Mouse (Mus musculus) MEL (cell line): ENCODE data around the gene Xab2. TPM values are rescaled to one million over a fixed set of nuclear protein-coding genes. Genes with fewer than 3 reads are reported as not detected.

Experiments
- DNase-seq: peaks from one replicate; pipeline ENCODE4 v3.0.0; 2011; ENCODE audit warnings: low read depth, low spot score
- H3K27ac ChIP-seq: 2 replicates; pipeline ENCODE4 v1.5.1; 2012; ENCODE audit warnings: low read depth, mild to moderate bottlenecking, control low read depth, low read length, moderate library complexity; ENCODE audit not compliant: control insufficient read depth
- H3K27me3 ChIP-seq, 2 experiments: fragments of 150-350 bp in 1 of 2; sonication (generic) in 1 of 2; 2 replicates each; pipeline ENCODE4 v1.6.1; 2012; ENCODE audit warnings: low read length in 2 of 2, mild to moderate bottlenecking in 2 of 2, improper control_type of control experiment in 1 of 2, moderate library complexity in 1 of 2; ENCODE audit not compliant: insufficient read depth in 2 of 2, control insufficient read depth in 1 of 2
- H3K36me3 ChIP-seq, 2 experiments: 2 replicates each; pipeline ENCODE4 v1.6.1; 2012 to 2014; ENCODE audit warnings: low read length in 2 of 2, improper control_type of control experiment in 1 of 2, inconsistent platforms in 1 of 2, mild to moderate bottlenecking in 1 of 2; ENCODE audit not compliant: insufficient read depth in 2 of 2, control insufficient read depth in 1 of 2
- H3K4me1 ChIP-seq, 2 experiments: fragments of 150-350 bp in 1 of 2; sonication (generic) in 1 of 2; 2 replicates each; pipeline ENCODE4 v1.6.1; 2012; ENCODE audit warnings: low read length in 2 of 2, improper control_type of control experiment in 1 of 2, mild to moderate bottlenecking in 1 of 2; ENCODE audit not compliant: insufficient read depth in 2 of 2, control insufficient read depth in 1 of 2
- H3K4me3 ChIP-seq, 2 experiments: fragments of 150-350 bp in 1 of 2; sonication (generic) in 1 of 2; 2 replicates each; pipeline ENCODE4 v1.5.1; 2012; ENCODE audit warnings: low read depth in 2 of 2, low read length in 2 of 2, mild to moderate bottlenecking in 2 of 2, moderate library complexity in 2 of 2, control low read depth in 1 of 2, improper control_type of control experiment in 1 of 2; ENCODE audit not compliant: control insufficient read depth in 1 of 2, insufficient read depth in 1 of 2
- H3K79me2 ChIP-seq: 2 replicates; pipeline ENCODE4 v1.6.1; 2012; ENCODE audit warnings: mild to moderate bottlenecking, low read length, moderate library complexity; ENCODE audit not compliant: control insufficient read depth, poor library complexity, insufficient read depth
- H3K9ac ChIP-seq: 2 replicates; pipeline ENCODE4 v1.6.1; 2012; ENCODE audit warnings: low read depth, mild to moderate bottlenecking, control low read depth, low read length, moderate library complexity; ENCODE audit not compliant: control insufficient read depth, poor library complexity, severe bottlenecking
- H3K9me3 ChIP-seq: fragments of 150-350 bp; sonication (generic); replicated peaks from 2 replicates; pipeline ENCODE4 v1.6.1; 2012; ENCODE audit warnings: mild to moderate bottlenecking, low read length, improper control_type of control experiment, moderate library complexity; ENCODE audit not compliant: insufficient read depth
- BHLHE40 ChIP-seq: IDR thresholded peaks from 2 replicates; pipeline ENCODE4 v1.6.1; 2012; ENCODE audit warnings: low read depth, mild to moderate bottlenecking, inconsistent platforms, low read length, improper control_type of control experiment, borderline replicate concordance
- CHD2 ChIP-seq: IDR thresholded peaks from 2 replicates; pipeline ENCODE4 v1.6.1; 2011; ENCODE audit warnings: low read length, improper control_type of control experiment
- CTCF ChIP-seq, 3 experiments: IDR thresholded peaks in 2 of 3; conservative IDR thresholded peaks in 1 of 3; 2 replicates each; pipeline ENCODE4 v1.5.1; 2011 to 2012; ENCODE audit warnings: low read length in 3 of 3, low read depth in 2 of 3, mild to moderate bottlenecking in 2 of 3, improper control_type of control experiment in 1 of 3, inconsistent platforms in 1 of 3, mixed read lengths in 1 of 3, moderate library complexity in 1 of 3; ENCODE audit not compliant: control insufficient read depth in 1 of 3, insufficient read depth in 1 of 3, poor library complexity in 1 of 3, severe bottlenecking in 1 of 3
- E2F4 ChIP-seq: IDR thresholded peaks from 2 replicates; pipeline ENCODE4 v1.6.1; 2011; ENCODE audit warnings: low read depth, low read length, improper control_type of control experiment, borderline replicate concordance
- EP300 ChIP-seq, 2 experiments: IDR thresholded peaks; 2 replicates each; pipeline ENCODE4 v1.6.1; 2011; ENCODE audit warnings: improper control_type of control experiment in 2 of 2, low read length in 2 of 2, low read depth in 1 of 2, mild to moderate bottlenecking in 1 of 2
- ETS1 ChIP-seq: IDR thresholded peaks from 2 replicates; pipeline ENCODE4 v1.6.1; 2012; ENCODE audit warnings: low read depth, mild to moderate bottlenecking, inconsistent platforms, low read length, improper control_type of control experiment, moderate library complexity
- HCFC1 ChIP-seq: IDR thresholded peaks from 2 replicates; pipeline ENCODE4 v1.6.1; 2012; ENCODE audit warnings: low read depth, mild to moderate bottlenecking, inconsistent platforms, low read length, improper control_type of control experiment, moderate library complexity
- JUND ChIP-seq: IDR thresholded peaks from 2 replicates; pipeline ENCODE4 v1.6.1; 2011; ENCODE audit warnings: low read depth, mild to moderate bottlenecking, improper control_type of control experiment, low read length
- KAT2A ChIP-seq: conservative IDR thresholded peaks from 2 replicates; pipeline ENCODE4 v1.6.1; 2012; ENCODE audit warnings: low read depth, low read length, improper control_type of control experiment, inconsistent platforms
- MAX ChIP-seq: IDR thresholded peaks from 2 replicates; pipeline ENCODE4 v1.6.1; 2011; ENCODE audit warnings: low read length, improper control_type of control experiment
- MAZ ChIP-seq: IDR thresholded peaks from 2 replicates; pipeline ENCODE4 v1.6.1; 2012; ENCODE audit warnings: low read depth, mild to moderate bottlenecking, inconsistent platforms, low read length, improper control_type of control experiment
- MEF2A ChIP-seq: IDR thresholded peaks from 2 replicates; pipeline ENCODE4 v1.6.1; 2014; ENCODE audit warnings: low read depth, mild to moderate bottlenecking, inconsistent platforms, low read length, improper control_type of control experiment; ENCODE audit not compliant: poor library complexity, insufficient replicate concordance, severe bottlenecking; ENCODE audit errors: extremely low read depth
- MYB ChIP-seq: IDR thresholded peaks from 2 replicates; pipeline ENCODE4 v1.6.1; 2011; ENCODE audit warnings: mild to moderate bottlenecking, low read depth, low read length, improper control_type of control experiment
- NRF1 ChIP-seq: IDR thresholded peaks from 2 replicates; pipeline ENCODE4 v1.6.1; 2014; ENCODE audit warnings: low read depth, mild to moderate bottlenecking, inconsistent platforms, low read length, improper control_type of control experiment, moderate library complexity; ENCODE audit not compliant: poor library complexity, insufficient read depth, severe bottlenecking
- POLR2A ChIP-seq, 2 experiments: IDR thresholded peaks; 2 replicates each; pipeline ENCODE4 v1.6.1; 2011 to 2012; ENCODE audit warnings: low read length in 2 of 2, mild to moderate bottlenecking in 2 of 2, control low read depth in 1 of 2, improper control_type of control experiment in 1 of 2, low read depth in 1 of 2, moderate library complexity in 1 of 2; ENCODE audit not compliant: control insufficient read depth in 1 of 2, insufficient read depth in 1 of 2, poor library complexity in 1 of 2
- POLR2AphosphoS2 ChIP-seq: IDR thresholded peaks from 2 replicates; pipeline ENCODE4 v1.6.1; 2011; ENCODE audit warnings: low read length, improper control_type of control experiment
- POLR2AphosphoS5 ChIP-seq: IDR thresholded peaks from 2 replicates; pipeline ENCODE4 v1.6.1; 2012; ENCODE audit warnings: low read depth, borderline replicate concordance, mild to moderate bottlenecking, inconsistent platforms, low read length, moderate library complexity, mixed read lengths
- RCOR1 ChIP-seq: IDR thresholded peaks from 2 replicates; pipeline ENCODE4 v1.6.1; 2012; ENCODE audit warnings: low read depth, mild to moderate bottlenecking, inconsistent platforms, low read length, improper control_type of control experiment
- SIN3A ChIP-seq: IDR thresholded peaks from 2 replicates; pipeline ENCODE4 v1.6.1; 2012; ENCODE audit warnings: low read length, improper control_type of control experiment, inconsistent platforms
- SMC3 ChIP-seq: IDR thresholded peaks from 2 replicates; pipeline ENCODE4 v1.6.1; 2011; ENCODE audit warnings: low read depth, low read length, improper control_type of control experiment
- TAL1 ChIP-seq: IDR thresholded peaks from 2 replicates; pipeline ENCODE4 v1.6.1; 2012; ENCODE audit warnings: mild to moderate bottlenecking, inconsistent platforms, low read length, moderate library complexity, mixed read lengths
- TBP ChIP-seq: IDR thresholded peaks from 2 replicates; pipeline ENCODE4 v1.8.0; 2011; ENCODE audit warnings: low read depth, low read length, improper control_type of control experiment
- USF2 ChIP-seq, 2 experiments: IDR thresholded peaks; 2 replicates each; pipeline ENCODE4 v1.6.1; 2011 to 2012; ENCODE audit warnings: improper control_type of control experiment in 2 of 2, low read length in 2 of 2, borderline replicate concordance in 1 of 2, inconsistent platforms in 1 of 2, low read depth in 1 of 2, mild to moderate bottlenecking in 1 of 2; ENCODE audit not compliant: insufficient read depth in 1 of 2
- ZC3H11A ChIP-seq: IDR thresholded peaks from 2 replicates; pipeline ENCODE4 v1.6.1; 2012; ENCODE audit warnings: low read depth, mild to moderate bottlenecking, inconsistent platforms, low read length, improper control_type of control experiment
- ZMIZ1 ChIP-seq: IDR thresholded peaks from 2 replicates; pipeline ENCODE4 v1.6.1; 2012; ENCODE audit warnings: low read depth, mild to moderate bottlenecking, inconsistent platforms, low read length, improper control_type of control experiment, moderate library complexity
- polyA plus RNA-seq, 2 experiments: library from polyadenylated mRNA; stranded (reverse) in 1 of 2; unstranded in 1 of 2; fragments of >175 nt in 1 of 2; fragments of >200 nt in 1 of 2; gene quantifications; 2 replicates each; pipeline versions ENCODE4 v1.2.1 to v1.2.4; 2012; ENCODE audit warnings: low replicate concordance in 2 of 2, low read depth in 1 of 2; ENCODE audit not compliant: insufficient read length in 2 of 2, insufficient read depth in 1 of 2, missing spikeins in 1 of 2
- total RNA-seq: library from RNA; depleted of rRNA; stranded (reverse); fragments of 300-350 nt; gene quantifications from 2 replicates; pipeline ENCODE4 v1.2.3, GENCODE M21; 2012

Gene Xab2
- total and polyA plus RNA-seq, 3 experiments, result 54.8 to 90.4 (median 68.1) TPM

DNA sequence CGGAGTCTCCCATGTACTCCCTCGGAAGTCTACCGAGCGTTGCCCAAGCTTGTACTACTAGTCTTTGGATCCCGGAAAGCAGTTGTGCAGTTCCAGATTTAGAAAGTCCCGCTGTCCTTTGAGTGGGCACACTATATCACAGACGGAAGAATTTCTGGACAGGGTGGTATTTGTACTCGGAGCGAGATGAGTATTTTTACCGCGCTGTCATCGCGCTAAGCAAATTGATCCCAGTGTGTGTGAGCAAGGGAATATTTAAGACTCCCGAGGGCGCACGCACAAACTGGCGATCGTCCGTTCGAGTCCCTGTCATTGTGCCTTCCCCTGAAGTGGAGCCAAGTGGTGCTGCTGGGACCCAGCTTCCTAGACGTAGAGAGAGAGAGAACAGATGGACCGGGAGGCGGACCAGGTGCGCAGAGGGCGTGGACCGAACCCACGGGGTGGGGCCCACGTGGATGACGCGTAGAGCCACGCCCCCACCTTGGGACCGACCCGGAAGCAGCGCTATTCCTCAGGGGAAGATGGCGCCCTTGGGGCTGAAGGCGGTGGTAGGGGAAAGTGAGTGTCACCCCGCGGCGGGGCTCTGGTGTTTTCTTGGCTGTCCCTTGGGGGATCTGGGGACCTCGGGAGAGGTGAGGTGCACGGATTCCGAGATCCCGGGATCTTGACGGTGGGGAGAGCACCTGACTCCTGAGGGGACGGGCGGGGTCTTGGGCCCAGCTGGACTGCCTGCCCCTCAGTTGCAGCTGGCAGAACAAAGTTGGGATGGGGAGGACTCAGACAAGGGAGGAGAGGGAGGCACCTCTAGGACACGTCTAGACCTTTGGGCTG, 9.7 kb upstream of the Xab2 start, which contains the start of gene Stxbp2 (continued):
- 0 out of 2 replicates have a peak, but pooled peaks have one; percentile 30 for TF ChIP-seq MYB
- TF ChIP-seq POLR2AphosphoS2, result peak; percentile 74; the same call in 1 of the 2 replicates
- no peak for TF ChIP-seq JUND
- TF ChIP-seq CTCF (IDR thresholded peaks at IDR 0.05 in 2 of 3, conservative IDR thresholded peaks at IDR 0.05 in 1 of 3; ENCODE audit: control insufficient read depth in 1 of 3, insufficient read depth in 1 of 3, low read depth in 2 of 3, low read length in 3 of 3, poor library complexity in 1 of 3, severe bottlenecking in 1 of 3), result no peak

DNA sequence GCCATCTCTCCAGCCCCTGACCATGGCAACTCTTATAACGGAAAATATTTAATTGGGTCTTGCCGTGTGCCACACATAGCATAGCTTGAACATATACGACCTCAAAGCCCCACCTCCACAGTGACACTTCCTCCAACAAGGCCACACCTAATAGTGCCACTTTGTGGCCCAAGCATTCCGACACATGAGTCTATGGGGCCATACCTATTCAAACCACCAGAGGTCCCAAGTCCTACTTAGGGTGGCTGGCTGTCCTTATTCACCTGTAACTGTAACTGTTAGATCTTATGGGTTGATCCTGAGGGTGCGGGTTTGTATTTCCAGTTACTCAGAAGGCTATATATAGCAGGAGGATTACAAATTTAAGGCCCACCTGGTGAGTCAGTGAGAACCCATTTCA, 6.9 kb upstream of the Xab2 start:
- peaks cover 11% of the 10 kb centered on the region for H3K79me2 ChIP-seq
- peaks cover 10 to 18% of the 10 kb centered on the region in 2 experiments for H3K4me1 ChIP-seq
- H3K27me3 ChIP-seq, result no peaks in the 10 kb centered on the region
- no peaks in the 10 kb centered on the region for H3K9me3 ChIP-seq
- peaks cover 0 to 24% of the 10 kb centered on the region in 2 experiments; a peak in 2 of 4 replicates for H3K36me3 ChIP-seq
- no peak for TF ChIP-seq POLR2AphosphoS2
- no peak for TF ChIP-seq ZMIZ1
- TF ChIP-seq KAT2A, result no peak
- peak; percentile 22; the same call in 1 of the 2 replicates for TF ChIP-seq SMC3
- TF ChIP-seq NRF1, result no peak
- no peak for TF ChIP-seq MAZ
- TF ChIP-seq CTCF (IDR thresholded peaks at IDR 0.05 in 2 of 3, conservative IDR thresholded peaks at IDR 0.05 in 1 of 3; ENCODE audit: control insufficient read depth in 1 of 3, insufficient read depth in 1 of 3, low read depth in 2 of 3, low read length in 3 of 3, poor library complexity in 1 of 3, severe bottlenecking in 1 of 3), result peak in 2 of 3 experiments; percentile 43 to 53; a peak in 4 of 6 replicates
- H3K4me3 ChIP-seq, result no peak overlapping the region
- H3K27ac ChIP-seq, result peak overlapping the region; percentile 99
- H3K9ac ChIP-seq, result no peak overlapping the region
- DNase-seq, result peak; percentile 78

DNA sequence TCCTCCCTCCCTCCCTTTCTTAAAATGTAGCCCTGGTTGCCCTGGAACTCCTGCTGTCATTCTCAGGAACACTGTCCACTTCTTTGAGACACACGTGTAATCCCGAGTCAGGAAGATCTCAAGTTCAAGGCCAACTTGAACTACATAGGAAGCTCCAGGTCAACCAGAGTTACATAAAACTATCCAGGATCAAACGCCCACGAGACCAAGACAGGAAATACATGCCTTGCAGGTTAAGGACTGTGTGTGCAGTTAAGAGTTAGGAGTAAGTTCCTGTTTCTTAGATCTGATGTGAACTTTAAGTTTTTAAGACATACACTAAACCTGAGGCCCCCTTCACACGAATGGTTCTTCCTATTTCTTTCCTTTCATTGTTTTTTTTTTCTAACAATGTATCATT, 5.9 kb upstream of the Xab2 start:
- H3K4me1 ChIP-seq, result peaks cover 10 to 23% of the 10 kb centered on the region in 2 experiments
- peak; percentile 90 for DNase-seq
- peaks cover 0 to 26% of the 10 kb centered on the region in 2 experiments; a peak in 2 of 4 replicates for H3K36me3 ChIP-seq
- peaks cover 8% of the 10 kb centered on the region for H3K79me2 ChIP-seq
- no peaks in the 10 kb centered on the region for H3K9me3 ChIP-seq
- H3K4me3 ChIP-seq, result peak overlapping the region; percentile 30 to 51
- peak overlapping the region; percentile 67 for H3K9ac ChIP-seq
- H3K27me3 ChIP-seq, result no peaks in the 10 kb centered on the region
- peak overlapping the region; percentile 99 for H3K27ac ChIP-seq
- peak; percentile 44 for TF ChIP-seq TBP
- TF ChIP-seq NRF1, result no peak
- no peak for TF ChIP-seq CTCF (IDR thresholded peaks at IDR 0.05 in 2 of 3, conservative IDR thresholded peaks at IDR 0.05 in 1 of 3; ENCODE audit: control insufficient read depth in 1 of 3, insufficient read depth in 1 of 3, low read depth in 2 of 3, low read length in 3 of 3, poor library complexity in 1 of 3, severe bottlenecking in 1 of 3)
- TF ChIP-seq TAL1, result peak; percentile 13; the same call in 1 of the 2 replicates
- no peak for TF ChIP-seq RCOR1
- TF ChIP-seq BHLHE40, result peak; percentile 39; the same call in 1 of the 2 replicates
- TF ChIP-seq ETS1, result no peak
- peak; percentile 45; the same call in 1 of the 2 replicates for TF ChIP-seq HCFC1
- peak; percentile 65 to 74 for TF ChIP-seq EP300 (IDR thresholded peaks at IDR 0.05; ENCODE audit: low read depth in 1 of 2, low read length in 2 of 2)
- no peak for TF ChIP-seq POLR2AphosphoS5
- TF ChIP-seq POLR2AphosphoS2, result peak; percentile 29; the same call in 1 of the 2 replicates
- peak; percentile 51; the same call in 1 of the 2 replicates for TF ChIP-seq MAX
- TF ChIP-seq CHD2, result peak; percentile 25
- TF ChIP-seq MEF2A, result no peak
- no peak for TF ChIP-seq ZC3H11A
- no peak for TF ChIP-seq E2F4
- no peak for TF ChIP-seq USF2 (IDR thresholded peaks at IDR 0.05; ENCODE audit: borderline replicate concordance in 1 of 2, insufficient read depth in 1 of 2, low read depth in 1 of 2, low read length in 2 of 2)
- TF ChIP-seq SIN3A, result peak; percentile 64
- peak in 1 of 2 experiments; percentile 50; a peak in 2 of 4 replicates for TF ChIP-seq POLR2A (IDR thresholded peaks at IDR 0.05; ENCODE audit: control insufficient read depth in 1 of 2, insufficient read depth in 1 of 2, low read depth in 1 of 2, low read length in 2 of 2, poor library complexity in 1 of 2)
